Mouse (Mus musculus) layer of hippocampus, postnatal 14 days (tissue): ENCODE measurements around the gene 4931428L18Rik. TPM values are rescaled to one million over a fixed set of nuclear protein-coding genes. Genes with fewer than 3 reads are reported as not detected.

Experiments used
- DNase-seq, 2 experiments: peaks; one replicate each; pipeline ENCODE4 v3.0.0; 2021 to 2022; ENCODE audit warnings: low spot score in 2 of 2, mixed read lengths in 1 of 2
- total RNA-seq, 2 experiments: library from RNA; stranded (reverse); gene quantifications; 2 replicates each; pipeline ENCODE4 v1.2.3; 2021

Gene 4931428L18Rik
- total RNA-seq, 2 experiments from 2014 or later = not detected

GRCm38 (mm10) chr1:31153793-31154349 lies 68.6 kb downstream of the 4931428L18Rik start:
- peak; percentile 29 to 64 for DNase-seq

GRCm38 (mm10) chr1:31152799-31153426 lies 69.6 kb downstream of the 4931428L18Rik start:
- DNase-seq = no peak

- no peak for DNase-seq
These were observed 71.9 kb downstream of the 4931428L18Rik start for GRCm38 (mm10) chr1:31150546-31150945.

- no peak for DNase-seq
These were observed 72.8 kb downstream of the 4931428L18Rik start for GRCm38 (mm10) chr1:31149671-31150070.

GRCm38 (mm10) chr1:31143571-31143970 lies 78.9 kb downstream of the 4931428L18Rik start:
- no peak for DNase-seq

DNA sequence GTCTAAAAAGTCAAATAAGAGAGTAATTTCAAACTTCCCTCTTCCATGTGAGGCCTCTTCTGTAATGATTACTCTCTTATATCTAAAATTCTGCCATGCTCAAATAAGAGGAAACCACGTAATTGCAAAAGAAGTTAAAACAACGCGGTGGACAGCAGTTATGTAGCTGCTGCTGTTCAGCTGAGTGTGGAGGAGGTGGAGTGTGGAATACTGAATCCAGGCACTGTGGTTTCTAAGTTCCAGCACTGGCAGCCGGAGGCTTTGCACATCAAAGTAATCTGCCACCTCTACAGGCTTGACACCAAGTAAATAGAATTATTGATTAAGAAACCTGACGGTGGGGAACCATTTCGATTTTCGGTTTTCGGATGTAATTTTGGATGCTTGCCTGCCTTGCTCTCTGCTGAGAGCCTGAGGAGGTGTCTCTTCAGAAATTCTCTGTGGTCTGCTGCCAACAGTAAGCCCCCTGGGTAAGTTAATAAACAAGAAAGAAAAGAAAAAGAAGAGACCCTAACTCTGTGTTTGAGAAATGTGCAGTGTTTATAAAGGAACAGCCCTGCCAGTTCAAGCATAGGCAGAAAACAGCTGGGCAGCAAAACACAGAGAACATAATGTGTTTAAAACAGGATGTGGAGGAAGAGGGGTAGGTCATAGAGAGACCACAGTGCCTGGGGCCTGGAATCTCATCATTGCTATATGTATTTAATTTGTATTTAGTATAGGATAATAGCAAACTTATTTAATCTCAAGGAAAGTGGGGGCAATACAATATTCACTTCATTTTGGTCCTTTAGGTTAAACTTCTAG lies 80.0 kb downstream of the 4931428L18Rik start:
- DNase-seq = no peak

DNA sequence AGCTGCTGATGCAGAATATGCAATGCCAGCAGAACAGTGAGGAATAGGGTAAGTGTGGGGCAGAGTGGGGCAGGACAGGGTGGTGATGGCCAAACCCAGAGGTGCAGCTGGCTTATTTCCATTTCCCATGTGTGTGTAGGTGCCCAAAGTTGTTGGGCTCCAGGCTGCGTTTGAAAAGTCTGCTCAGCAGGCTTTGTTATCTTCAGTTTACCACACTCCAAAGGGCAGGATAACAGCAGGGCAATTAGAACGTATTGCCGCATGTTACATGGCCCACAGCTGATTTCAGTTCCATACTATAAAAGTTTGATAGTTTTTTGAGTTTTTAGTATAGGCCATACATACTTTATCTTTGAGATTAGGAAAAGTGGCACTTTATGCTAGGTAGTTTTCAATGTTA lies 84.1 kb downstream of the 4931428L18Rik start:
- DNase-seq = no peak

GRCm38 (mm10) chr1:31113466-31113865 lies 109.0 kb downstream of the 4931428L18Rik start:
- DNase-seq = no peak

DNA sequence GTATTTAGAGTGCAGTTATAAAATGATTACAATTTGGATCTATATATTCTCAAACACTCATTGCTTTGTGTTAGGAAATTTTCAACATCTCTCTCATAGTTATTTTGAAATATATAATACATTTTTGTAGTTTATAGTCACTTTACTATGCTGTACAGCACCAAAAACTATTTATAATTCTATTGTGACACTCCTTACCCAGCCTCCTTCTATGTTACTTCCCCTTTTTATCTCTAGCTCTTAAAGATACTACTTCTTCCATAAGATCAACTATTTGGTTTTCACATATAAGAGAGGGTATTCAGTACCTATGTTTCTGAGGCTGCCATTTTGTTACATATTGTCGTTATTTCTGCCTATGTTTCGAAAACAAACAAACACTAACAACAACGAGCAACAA lies 114.5 kb downstream of the 4931428L18Rik start:
- no peak for DNase-seq

- DNase-seq = peak in 1 of 2 experiments; percentile 10
These were observed 119.4 kb downstream of the 4931428L18Rik start for GRCm38 (mm10) chr1:31102863-31103657.

DNA sequence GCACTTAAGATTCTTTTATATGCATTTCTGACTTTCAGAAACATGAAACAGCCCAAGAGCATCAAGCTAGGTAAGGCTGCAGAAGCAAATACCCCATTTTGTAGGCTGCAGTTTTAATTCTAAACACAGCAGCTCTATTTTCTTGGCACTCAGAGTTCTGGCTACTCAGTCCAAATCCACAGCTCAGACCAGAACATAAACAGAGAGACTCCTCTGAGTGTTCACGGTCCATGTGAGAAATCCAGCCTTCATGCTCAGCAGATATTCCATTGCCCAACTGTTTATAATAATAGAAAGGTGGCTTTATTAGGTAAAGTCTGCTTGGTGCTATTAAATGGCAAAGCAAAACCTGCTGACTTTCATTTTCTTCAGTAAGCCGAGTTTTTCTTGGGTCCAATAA lies 120.2 kb downstream of the 4931428L18Rik start:
- DNase-seq = no peak

DNA sequence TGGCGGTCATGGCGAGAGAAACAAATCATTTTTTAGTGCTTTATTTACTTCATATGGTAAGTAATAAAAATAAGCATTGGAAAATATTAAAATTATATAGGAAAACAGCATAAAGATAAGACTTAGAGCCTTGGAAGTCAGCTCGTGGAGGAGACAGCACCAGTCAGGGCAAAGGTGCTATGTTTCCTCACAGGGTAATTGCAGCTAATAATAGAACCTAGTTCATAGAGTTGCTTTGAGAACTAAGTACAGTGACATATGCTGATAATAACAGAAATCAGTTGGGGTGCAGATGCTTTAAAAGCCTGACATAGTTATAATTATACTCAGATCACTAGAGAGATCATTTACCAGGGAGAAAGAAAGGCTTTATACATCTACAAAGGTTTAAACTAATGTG lies 125.3 kb downstream of the 4931428L18Rik start:
- DNase-seq = no peak

DNA sequence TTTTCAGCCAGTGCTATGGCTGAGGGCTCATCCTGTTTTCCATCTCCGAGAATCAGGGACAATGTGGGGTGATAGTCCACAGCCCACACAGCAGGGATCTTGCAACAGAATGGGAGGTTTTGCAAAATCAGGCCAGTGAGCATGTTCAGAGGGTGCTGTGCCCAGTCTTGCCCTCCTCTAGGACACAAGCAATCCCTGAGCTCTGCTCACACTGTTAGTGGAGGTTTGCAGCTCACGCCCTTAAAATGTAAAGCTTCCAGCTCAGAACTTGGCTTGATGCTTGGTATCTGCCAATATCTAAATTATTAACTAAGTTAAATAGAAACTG lies 126.1 kb downstream of the 4931428L18Rik start:
- no peak for DNase-seq

GRCm38 (mm10) chr1:31095706-31096465 lies 126.6 kb downstream of the 4931428L18Rik start:
- DNase-seq = no peak

DNA sequence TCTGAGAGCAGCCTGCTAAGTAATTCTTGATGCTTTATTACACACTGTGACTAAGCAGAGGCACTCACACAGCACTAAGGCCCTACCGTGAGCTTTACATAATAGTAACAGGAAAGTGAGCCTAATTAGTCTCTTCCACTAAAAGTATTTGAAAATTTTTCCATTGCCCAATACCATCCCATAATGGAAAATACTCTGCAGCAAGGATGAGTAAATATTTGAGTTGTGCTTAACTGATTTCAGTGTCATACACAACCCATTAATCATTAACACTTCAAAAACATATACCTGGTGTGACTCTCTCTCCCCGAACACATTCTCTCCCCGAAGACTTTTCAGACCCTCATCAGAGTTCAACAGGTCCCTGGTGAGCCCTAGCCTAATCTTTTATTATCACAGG lies 127.7 kb downstream of the 4931428L18Rik start:
- DNase-seq = no peak

- DNase-seq = no peak
These were observed 128.5 kb downstream of the 4931428L18Rik start for GRCm38 (mm10) chr1:31093939-31094338.

- DNase-seq = no peak
These were observed 133.8 kb downstream of the 4931428L18Rik start for GRCm38 (mm10) chr1:31088686-31089085.

- no peak for DNase-seq
These were observed 149.7 kb downstream of the 4931428L18Rik start for GRCm38 (mm10) chr1:31072523-31073370.

DNA sequence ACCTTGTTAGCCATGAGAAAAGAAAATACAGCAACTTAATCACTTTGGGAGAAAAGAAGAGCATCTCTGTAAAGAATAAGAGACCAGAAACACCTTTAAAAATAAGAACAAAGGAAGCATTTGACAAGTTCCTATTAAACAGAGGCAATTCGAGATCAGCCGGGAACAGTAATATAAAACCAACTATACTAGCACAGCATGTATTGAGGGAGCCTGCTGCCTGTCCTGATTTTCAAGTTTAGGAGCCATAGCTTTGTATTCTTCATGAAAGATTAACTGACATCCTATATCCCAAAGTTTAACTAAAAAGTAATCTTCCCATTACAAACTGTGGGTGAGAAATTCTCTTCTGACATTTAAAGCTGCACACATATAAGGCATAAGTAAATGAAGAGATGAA lies 151.3 kb downstream of the 4931428L18Rik start:
- DNase-seq = no peak
